Mouse (Mus musculus): ENCODE data around the gene Snapin.

Snapin gene

GRCm38 (mm10) chr3:90490696-90491256 lies at the start of gene Snapin:
Gene Snapin, minus strand, starts transcription at chr3:90491033.
- no peak; the same call in 1 of the 2 replicates for TF ChIP-seq GATA4 (IDR thresholded peaks at IDR 0.05; ENCODE audit: insufficient replicate concordance, low read length)

- TF ChIP-seq GATA4 (IDR thresholded peaks at IDR 0.05; ENCODE audit: insufficient replicate concordance, low read length), result no peak
Measured at GRCm38 (mm10) chr3:90537905-90538296, 47.1 kb upstream of the Snapin start.

GRCm38 (mm10) chr3:90537141-90537904 lies 46.5 kb upstream of the Snapin start, which contains the start of gene S100a16:
Gene S100a16, plus strand, starts transcription at chr3:90537254.
- TF ChIP-seq GATA4 (IDR thresholded peaks at IDR 0.05; ENCODE audit: insufficient replicate concordance, low read length), result no peak

GRCm38 (mm10) chr3:90535446-90535845 lies 44.6 kb upstream of the Snapin start:
- TF ChIP-seq GATA4 (IDR thresholded peaks at IDR 0.05; ENCODE audit: insufficient replicate concordance, low read length), result no peak

- TF ChIP-seq GATA4 (IDR thresholded peaks at IDR 0.05; ENCODE audit: insufficient replicate concordance, low read length), result no peak
Measured at GRCm38 (mm10) chr3:90531713-90532112, 40.9 kb upstream of the Snapin start.

DNA sequence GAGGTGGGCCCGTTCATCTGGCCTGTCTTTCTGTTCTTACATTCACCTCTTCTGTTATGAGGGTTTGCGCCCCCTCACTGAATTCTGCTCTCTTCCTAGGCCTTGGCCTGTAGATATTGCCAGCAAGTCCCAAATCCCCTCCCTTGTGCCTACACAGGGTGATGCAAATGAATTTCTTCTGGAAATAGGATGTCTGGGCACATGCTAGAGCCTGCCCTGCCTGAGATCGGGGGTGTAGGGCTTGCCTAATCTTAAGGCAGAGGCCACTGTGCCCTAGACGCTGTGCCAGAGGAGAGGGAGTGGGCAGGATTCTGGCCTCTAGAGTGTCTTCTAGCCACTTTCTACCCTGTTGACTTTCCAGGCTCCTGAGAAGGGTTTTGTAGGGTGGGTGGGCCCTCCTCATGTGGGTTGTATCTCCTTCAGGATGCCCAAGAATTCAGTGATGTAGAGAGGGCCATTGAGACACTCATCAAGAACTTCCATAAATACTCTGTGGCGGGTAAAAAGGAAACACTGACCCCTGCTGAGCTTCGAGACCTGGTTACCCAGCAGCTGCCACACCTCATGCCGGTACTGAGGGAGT lies 36.5 kb upstream of the Snapin start:
- no peak for TF ChIP-seq GATA4 (IDR thresholded peaks at IDR 0.05; ENCODE audit: insufficient replicate concordance, low read length)

DNA sequence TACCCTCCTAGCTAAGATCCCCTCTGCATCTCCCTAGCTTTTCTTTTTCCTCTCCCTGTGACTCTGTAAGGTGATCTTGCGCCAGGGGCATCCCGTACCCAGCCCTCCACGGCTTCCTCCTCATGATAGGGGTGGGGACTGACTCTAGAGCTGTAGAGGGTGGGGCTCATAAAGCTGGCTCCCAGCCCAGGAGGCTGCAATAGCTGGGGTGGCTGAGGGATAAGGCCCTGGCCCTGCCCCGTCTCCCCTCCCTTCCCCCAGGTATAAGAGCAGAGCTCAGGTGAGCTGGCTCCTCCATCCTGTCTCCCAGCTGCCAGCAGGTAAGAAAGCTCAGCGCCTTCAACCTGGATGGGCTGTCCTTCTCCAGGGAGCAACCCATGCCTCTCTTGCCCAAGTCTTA lies 35.7 kb upstream of the Snapin start, which contains the start of gene S100a14:
Gene S100a14 (plus strand): TSS at position 277 of the 400 bp plus-strand sequence.
- TF ChIP-seq GATA4 (IDR thresholded peaks at IDR 0.05; ENCODE audit: insufficient replicate concordance, low read length), result no peak

DNA sequence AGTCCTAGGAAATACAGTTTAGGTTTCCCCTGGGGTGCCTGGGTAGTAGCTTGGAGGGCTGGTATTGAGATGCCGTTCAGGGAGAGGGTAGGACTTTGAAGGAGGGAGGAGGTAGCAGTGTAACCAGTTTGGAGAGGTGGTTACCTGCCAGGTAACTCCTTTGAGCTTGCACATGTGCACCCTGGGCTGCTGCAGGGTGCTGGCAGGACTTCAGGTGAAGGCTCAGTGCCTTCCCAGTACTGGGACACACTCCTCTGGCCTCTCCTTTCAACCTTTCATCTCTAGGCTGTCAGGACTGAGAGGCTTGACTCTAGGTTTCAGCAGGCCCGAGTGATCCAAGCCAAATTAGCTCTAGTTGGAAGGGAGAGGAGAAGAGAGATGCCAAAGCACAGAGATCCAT lies 35.2 kb upstream of the Snapin start:
- TF ChIP-seq GATA4 (IDR thresholded peaks at IDR 0.05; ENCODE audit: insufficient replicate concordance, low read length), result no peak

DNA sequence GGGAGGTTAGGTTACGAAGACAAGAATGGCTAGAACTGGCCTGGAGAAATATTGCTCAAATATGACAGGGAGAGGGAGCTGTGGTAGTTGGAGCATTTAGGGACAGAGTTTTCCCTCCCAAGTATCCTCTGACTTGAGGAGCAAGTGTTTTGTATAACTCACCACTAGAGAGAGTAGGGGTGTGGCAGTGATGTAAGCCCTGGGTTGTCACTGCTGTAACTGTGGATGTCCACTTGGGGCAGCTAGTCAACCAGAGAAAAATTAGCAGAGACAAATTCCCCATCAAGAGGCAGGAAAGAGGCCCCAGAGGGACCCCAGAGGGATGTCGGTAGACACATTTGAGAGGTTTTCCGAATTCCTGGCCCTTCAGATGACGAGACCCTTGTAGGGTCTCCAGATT lies 34.6 kb upstream of the Snapin start:
- no peak for TF ChIP-seq GATA4 (IDR thresholded peaks at IDR 0.05; ENCODE audit: insufficient replicate concordance, low read length)

- TF ChIP-seq GATA4 (IDR thresholded peaks at IDR 0.05; ENCODE audit: insufficient replicate concordance, low read length), result no peak
Measured at GRCm38 (mm10) chr3:90517711-90518110, 26.9 kb upstream of the Snapin start.

DNA sequence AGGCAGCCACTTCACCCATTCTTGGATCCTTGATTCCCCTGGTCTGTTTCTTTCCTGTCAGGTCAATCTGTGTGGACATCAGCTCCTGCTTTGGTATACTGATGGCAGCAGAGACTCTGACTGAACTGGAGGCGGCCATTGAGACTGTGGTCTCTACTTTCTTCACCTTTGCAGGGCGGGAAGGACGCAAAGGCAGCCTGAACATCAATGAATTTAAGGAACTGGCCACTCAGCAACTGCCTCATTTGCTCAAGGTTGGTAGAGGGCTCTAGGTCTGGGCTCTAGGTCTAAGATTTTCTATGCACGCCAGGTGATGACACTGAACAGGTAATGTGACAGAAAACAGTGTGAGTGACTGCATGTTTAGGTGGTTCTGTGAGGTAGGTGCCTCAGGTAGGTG lies 25.0 kb upstream of the Snapin start:
- TF ChIP-seq GATA4 (IDR thresholded peaks at IDR 0.05; ENCODE audit: insufficient replicate concordance, low read length), result no peak

GRCm38 (mm10) chr3:90515242-90515641 lies 24.4 kb upstream of the Snapin start:
- no peak for TF ChIP-seq GATA4 (IDR thresholded peaks at IDR 0.05; ENCODE audit: insufficient replicate concordance, low read length)

GRCm38 (mm10) chr3:90514691-90515090 lies 23.9 kb upstream of the Snapin start:
- TF ChIP-seq GATA4 (IDR thresholded peaks at IDR 0.05; ENCODE audit: insufficient replicate concordance, low read length), result no peak

- TF ChIP-seq GATA4 (IDR thresholded peaks at IDR 0.05; ENCODE audit: insufficient replicate concordance, low read length), result no peak
Measured at GRCm38 (mm10) chr3:90513796-90514590, 23.2 kb upstream of the Snapin start, which contains the start of the genes S100a1 and S100a13. Gene S100a1, minus strand, starts transcription at chr3:90514392. Gene S100a13, plus strand, starts transcription at chr3:90514435.

- TF ChIP-seq GATA4 (IDR thresholded peaks at IDR 0.05; ENCODE audit: insufficient replicate concordance, low read length), result no peak
Measured at GRCm38 (mm10) chr3:90512948-90513642, 22.3 kb upstream of the Snapin start.
